Mouse (Mus musculus): ENCODE measurements at regions not wholly inside any gene's neighbourhood (a gene's known extent, or its start where the extent isn't known, plus 50 kb on each side); places are given as distances from the start of the nearest gene placed in this dataset.

GRCm38 (mm10) chr5:138911769-138912710 is 85.1 kb downstream of the Pdgfa start:
- TF ChIP-seq UBTF (IDR thresholded peaks at IDR 0.05; ENCODE audit: borderline replicate concordance, insufficient read depth, low read depth, low read length) (no peak), CTCF (IDR thresholded peaks at IDR 0.05 in 2 of 3, conservative IDR thresholded peaks at IDR 0.05 in 1 of 3; ENCODE audit: control insufficient read depth in 1 of 3, insufficient read depth in 1 of 3, low read depth in 2 of 3, low read length in 3 of 3, poor library complexity in 1 of 3, severe bottlenecking in 1 of 3) (no peak), NRF1 (IDR thresholded peaks at IDR 0.05; ENCODE audit: insufficient read depth, low read depth, low read length, poor library complexity, severe bottlenecking) (no peak), CHD1 (IDR thresholded peaks at IDR 0.05; ENCODE audit: low read depth, low read length) (no peak), EP300 (IDR thresholded peaks at IDR 0.05; ENCODE audit: low read depth in 1 of 2, low read length in 2 of 2) (no peak), ELF1 (IDR thresholded peaks at IDR 0.05; ENCODE audit: low read depth, low read length) (no peak), RCOR1 (IDR thresholded peaks at IDR 0.05; ENCODE audit: low read depth, low read length) (no peak), ZC3H11A (IDR thresholded peaks at IDR 0.05; ENCODE audit: low read depth, low read length) (no peak), CHD2 (IDR thresholded peaks at IDR 0.05; ENCODE audit: low read length) (no peak)

Measured in MEL (cell line).